Mouse (Mus musculus) thymus, adult 2 months (tissue): ENCODE measurements around the gene Arhgap44.

Experiments
- CTCF ChIP-seq: fragments of 200-500 bp; IDR thresholded peaks from 2 replicates; pipeline ENCODE4 v1.5.1; 2012; ENCODE audit warnings: mild to moderate bottlenecking, control low read depth, low read length, moderate library complexity, borderline replicate concordance; ENCODE audit not compliant: control insufficient read depth, poor library complexity, insufficient read depth; ENCODE audit errors: extremely low read depth
- POLR2A ChIP-seq: fragments of 200-500 bp; IDR thresholded peaks from 2 replicates; pipeline ENCODE4 v1.6.1; 2012; ENCODE audit warnings: mild to moderate bottlenecking, low read length, control low read depth, moderate library complexity; ENCODE audit not compliant: control insufficient read depth, poor library complexity, insufficient read depth; ENCODE audit errors: extremely low read depth

GRCm38 (mm10) chr11:65162767-65163120, at the start of gene Arhgap44:
- TF ChIP-seq POLR2A: no peak
- TF ChIP-seq CTCF: no peak
